Mouse (Mus musculus): ENCODE data around the gene Sh2b2. TPM values are rescaled to one million over a fixed set of nuclear protein-coding genes. Genes with fewer than 3 reads are reported as not detected.
"Not testable (repeated sequence)": the region's sequence is repeated elsewhere in the genome, so short reads cannot be mapped to it uniquely, and the experiment has no call there.

The Sh2b2 gene
- polyA plus RNA-seq, 1 experiment from 2014 or later, result 30.3 TPM

DNA sequence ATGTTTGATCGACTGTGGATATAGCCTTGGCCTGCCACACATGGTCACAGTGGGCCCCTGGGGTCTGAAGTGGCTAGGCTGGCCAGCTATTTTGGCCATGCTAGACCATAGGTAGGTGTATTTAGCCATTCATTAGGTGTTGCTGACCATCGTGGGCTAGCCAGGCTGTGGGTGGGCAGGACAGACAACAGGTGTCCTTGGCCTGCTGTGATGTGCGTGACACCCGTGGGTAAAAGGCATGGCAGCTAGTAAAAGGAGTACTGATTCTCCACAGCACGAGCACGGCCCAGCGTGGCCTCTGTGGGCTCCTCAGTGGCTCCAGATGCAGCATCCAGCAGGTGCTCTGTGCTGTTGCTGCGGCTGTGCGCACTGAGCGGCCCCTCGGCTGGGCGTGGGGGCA is 27.8 kb downstream of the Sh2b2 start:
- Histone ChIP-seq H3K9ac (replicated peaks; ENCODE audit: low read depth, low read length) (no peak overlapping the region), H3K27me3 (replicated peaks; ENCODE audit: control insufficient read depth, insufficient read depth, low read length) (no peaks in the 10 kb centered on the region), H3K4me3 (replicated peaks; ENCODE audit: low read length) (no peak overlapping the region), H3K9me3 (ENCODE audit: control insufficient read depth, low read length) (no peaks in the 10 kb centered on the region), H3K27ac (ENCODE audit: low read length) (no peak overlapping the region), H3K4me1 (replicated peaks; ENCODE audit: control insufficient read depth, insufficient read depth, low read length) (no peaks in the 10 kb centered on the region), H3K36me3 (ENCODE audit: control insufficient read depth, insufficient read depth) (peaks cover 22% of the 10 kb centered on the region), H3K4me2 (ENCODE audit: low read length) (no peak overlapping the region)
- WGBS, result 77% methylated on average over 12 of the region's 12 CpGs
- no peak for ATAC-seq

GRCm38 (mm10) chr5:136217932-136218381 is 28.4 kb downstream of the Sh2b2 start:
- H3K4me2 ChIP-seq (ENCODE audit: low read length), result no peak overlapping the region
- 76% methylated on average over 4 of the region's 4 CpGs for WGBS
- no peak for ATAC-seq
- no peaks in the 10 kb centered on the region for H3K27me3 ChIP-seq (replicated peaks; ENCODE audit: control insufficient read depth, insufficient read depth, low read length)
- H3K9ac ChIP-seq (replicated peaks; ENCODE audit: low read depth, low read length), result no peak overlapping the region
- H3K4me1 ChIP-seq (replicated peaks; ENCODE audit: control insufficient read depth, insufficient read depth, low read length), result no peaks in the 10 kb centered on the region
- H3K4me3 ChIP-seq (replicated peaks; ENCODE audit: low read length), result no peak overlapping the region
- no peaks in the 10 kb centered on the region for H3K9me3 ChIP-seq (ENCODE audit: control insufficient read depth, low read length)
- H3K27ac ChIP-seq (ENCODE audit: low read length), result no peak overlapping the region
- H3K36me3 ChIP-seq (ENCODE audit: control insufficient read depth, insufficient read depth), result peaks cover 17% of the 10 kb centered on the region

- 91% methylated on average over 18 of the region's 18 CpGs for WGBS
- no peak overlapping the region for H3K27ac ChIP-seq (ENCODE audit: low read length)
- ATAC-seq, result no peak
- no peak overlapping the region for H3K4me3 ChIP-seq (replicated peaks; ENCODE audit: low read length)
- peaks cover 16% of the 10 kb centered on the region for H3K36me3 ChIP-seq (ENCODE audit: control insufficient read depth, insufficient read depth)
- H3K4me1 ChIP-seq (replicated peaks; ENCODE audit: control insufficient read depth, insufficient read depth, low read length), result no peaks in the 10 kb centered on the region
- no peaks in the 10 kb centered on the region for H3K27me3 ChIP-seq (replicated peaks; ENCODE audit: control insufficient read depth, insufficient read depth, low read length)
- no peak overlapping the region for H3K4me2 ChIP-seq (ENCODE audit: low read length)
- H3K9ac ChIP-seq (replicated peaks; ENCODE audit: low read depth, low read length), result no peak overlapping the region
- H3K9me3 ChIP-seq (ENCODE audit: control insufficient read depth, low read length), result no peaks in the 10 kb centered on the region
These were observed 29.2 kb downstream of the Sh2b2 start for GRCm38 (mm10) chr5:136217004-136217665.

DNA sequence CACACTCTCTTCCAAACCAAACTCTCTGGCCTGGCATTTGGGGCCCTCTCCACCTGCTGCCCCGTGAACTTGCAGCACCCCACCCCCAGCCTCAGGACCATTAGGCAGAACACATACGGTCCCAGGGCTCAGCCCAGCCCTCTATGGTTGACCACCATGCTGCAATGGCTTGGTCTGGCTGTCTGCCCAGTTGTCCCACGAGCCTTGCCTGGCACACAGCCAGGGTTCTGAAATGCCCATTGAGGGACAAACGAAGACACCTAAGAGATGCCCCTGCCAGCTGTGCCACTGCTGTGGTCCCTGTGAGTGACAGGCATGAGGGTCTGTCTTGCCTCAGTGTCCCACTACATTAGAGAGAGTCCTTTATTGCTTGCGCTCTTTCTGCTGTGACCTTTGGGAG is 30.4 kb downstream of the Sh2b2 start:
- no peaks in the 10 kb centered on the region for H3K4me1 ChIP-seq (replicated peaks; ENCODE audit: control insufficient read depth, insufficient read depth, low read length)
- H3K27ac ChIP-seq (ENCODE audit: low read length), result no peak overlapping the region
- H3K36me3 ChIP-seq (ENCODE audit: control insufficient read depth, insufficient read depth), result peaks cover 9% of the 10 kb centered on the region
- ATAC-seq, result no peak
- no peak overlapping the region for H3K4me2 ChIP-seq (ENCODE audit: low read length)
- no peak overlapping the region for H3K4me3 ChIP-seq (replicated peaks; ENCODE audit: low read length)
- no peaks in the 10 kb centered on the region for H3K9me3 ChIP-seq (ENCODE audit: control insufficient read depth, low read length)
- H3K9ac ChIP-seq (replicated peaks; ENCODE audit: low read depth, low read length), result no peak overlapping the region
- 50% methylated on average over 5 of the region's 5 CpGs for WGBS
- H3K27me3 ChIP-seq (replicated peaks; ENCODE audit: control insufficient read depth, insufficient read depth, low read length), result no peaks in the 10 kb centered on the region

DNA sequence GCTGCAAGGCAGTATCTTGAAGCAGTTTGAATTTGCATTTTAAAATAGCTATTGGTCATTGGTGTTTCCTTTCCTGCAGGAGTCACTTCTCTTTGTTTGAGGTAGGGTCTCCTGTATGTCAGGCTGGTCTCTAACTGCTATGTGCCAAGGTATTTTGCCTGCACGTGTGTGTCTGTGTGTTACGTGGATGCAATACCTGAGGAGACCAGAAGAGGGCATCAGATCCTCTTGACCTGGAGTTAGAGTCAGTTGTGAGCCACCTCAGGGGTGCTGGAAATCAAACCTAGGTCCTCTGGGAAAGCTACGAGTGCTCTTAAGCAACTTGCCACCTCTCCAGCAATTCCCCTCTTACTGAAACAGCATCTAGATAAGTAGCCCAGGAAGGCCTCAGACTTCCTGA is 31.1 kb downstream of the Sh2b2 start:
- H3K4me2 ChIP-seq (ENCODE audit: low read length), result no peak overlapping the region
- no peak overlapping the region for H3K4me3 ChIP-seq (replicated peaks; ENCODE audit: low read length)
- H3K9me3 ChIP-seq (ENCODE audit: control insufficient read depth, low read length), result no peaks in the 10 kb centered on the region
- H3K27ac ChIP-seq (ENCODE audit: low read length), result no peak overlapping the region
- no peak for ATAC-seq
- no peaks in the 10 kb centered on the region for H3K27me3 ChIP-seq (replicated peaks; ENCODE audit: control insufficient read depth, insufficient read depth, low read length)
- no peaks in the 10 kb centered on the region for H3K4me1 ChIP-seq (replicated peaks; ENCODE audit: control insufficient read depth, insufficient read depth, low read length)
- peaks cover 9% of the 10 kb centered on the region for H3K36me3 ChIP-seq (ENCODE audit: control insufficient read depth, insufficient read depth)
- 94% methylated on average over 3 of the region's 3 CpGs for WGBS
- H3K9ac ChIP-seq (replicated peaks; ENCODE audit: low read depth, low read length), result no peak overlapping the region

DNA sequence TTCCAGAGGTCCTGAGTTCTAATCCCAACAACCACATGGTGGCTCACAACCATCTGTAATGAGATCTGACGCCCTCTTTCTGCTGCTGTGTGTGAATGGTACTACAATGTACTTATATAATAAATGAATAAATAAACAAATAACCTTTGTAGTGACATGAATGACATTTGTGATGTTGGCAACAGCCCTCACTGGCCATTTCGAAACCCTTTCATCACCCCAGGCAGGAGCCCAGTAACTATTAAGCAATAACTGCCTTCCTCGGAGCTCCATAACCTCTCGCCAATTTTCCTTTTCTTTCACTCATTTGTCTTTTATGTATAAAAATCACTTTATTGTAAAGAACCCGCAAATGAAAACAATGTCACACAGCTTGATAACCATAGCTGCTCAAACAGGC is 32.6 kb downstream of the Sh2b2 start:
- no peak overlapping the region for H3K4me2 ChIP-seq (ENCODE audit: low read length)
- H3K4me3 ChIP-seq (replicated peaks; ENCODE audit: low read length), result no peak overlapping the region
- ATAC-seq, result no peak
- 76% methylated on average over 5 of the region's 5 CpGs for WGBS
- H3K9me3 ChIP-seq (ENCODE audit: control insufficient read depth, low read length), result no peaks in the 10 kb centered on the region
- no peak overlapping the region for H3K27ac ChIP-seq (ENCODE audit: low read length)
- peaks cover 4% of the 10 kb centered on the region for H3K36me3 ChIP-seq (ENCODE audit: control insufficient read depth, insufficient read depth)
- H3K9ac ChIP-seq (replicated peaks; ENCODE audit: low read depth, low read length), result no peak overlapping the region
- H3K27me3 ChIP-seq (replicated peaks; ENCODE audit: control insufficient read depth, insufficient read depth, low read length), result no peaks in the 10 kb centered on the region
- H3K4me1 ChIP-seq (replicated peaks; ENCODE audit: control insufficient read depth, insufficient read depth, low read length), result no peaks in the 10 kb centered on the region

GRCm38 (mm10) chr5:136212716-136213115 is 33.6 kb downstream of the Sh2b2 start:
- Histone ChIP-seq H3K4me3 (replicated peaks; ENCODE audit: low read length) (no peak overlapping the region), H3K4me1 (replicated peaks; ENCODE audit: control insufficient read depth, insufficient read depth, low read length) (no peaks in the 10 kb centered on the region), H3K36me3 (ENCODE audit: control insufficient read depth, insufficient read depth) (no peaks in the 10 kb centered on the region), H3K27me3 (replicated peaks; ENCODE audit: control insufficient read depth, insufficient read depth, low read length) (no peaks in the 10 kb centered on the region), H3K9me3 (ENCODE audit: control insufficient read depth, low read length) (no peaks in the 10 kb centered on the region), H3K9ac (replicated peaks; ENCODE audit: low read depth, low read length) (no peak overlapping the region), H3K4me2 (ENCODE audit: low read length) (no peak overlapping the region), H3K27ac (ENCODE audit: low read length) (no peak overlapping the region)
- 93% methylated on average over 11 of the region's 11 CpGs for WGBS
- ATAC-seq, result no peak

DNA sequence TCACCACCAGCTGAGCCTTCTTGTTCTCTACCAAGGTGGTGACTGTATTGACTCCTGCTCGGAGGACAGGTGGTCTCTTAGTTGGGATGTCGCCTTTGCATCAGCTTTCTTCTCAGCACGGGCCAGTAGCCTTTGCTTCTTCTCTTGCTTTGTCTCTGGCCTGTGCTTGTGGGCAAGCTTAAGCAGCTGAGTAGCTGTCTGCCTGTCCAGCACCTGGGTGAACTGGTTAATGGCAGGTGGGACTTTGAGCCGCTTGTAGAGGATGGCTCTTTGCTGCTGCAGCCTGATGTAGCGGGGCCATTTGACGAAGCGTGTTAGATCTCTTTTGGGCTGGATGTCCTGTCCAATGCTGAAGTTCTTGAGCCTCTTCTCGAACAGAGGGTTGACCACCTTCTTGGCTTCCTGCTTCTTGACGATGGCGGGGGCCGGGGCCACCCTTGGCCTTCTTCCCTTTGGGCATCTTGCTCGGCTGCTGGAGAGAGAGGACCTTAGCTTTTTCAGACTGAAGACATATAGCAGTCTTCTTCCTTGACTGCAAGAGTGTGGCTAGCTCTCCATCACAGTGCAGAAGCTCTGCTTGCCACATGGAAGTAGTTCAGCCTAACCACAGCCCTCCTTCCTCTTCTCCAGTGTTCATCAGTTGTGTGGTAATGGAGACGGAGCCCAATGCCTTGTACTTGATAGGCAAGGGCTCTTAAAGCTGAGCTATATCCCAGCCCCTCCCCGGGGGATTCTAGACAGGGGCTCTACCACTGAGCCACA is 34.8 kb downstream of the Sh2b2 start:
- H3K36me3 ChIP-seq (ENCODE audit: control insufficient read depth, insufficient read depth); H3K9ac ChIP-seq (replicated peaks; ENCODE audit: low read depth, low read length); H3K4me1 ChIP-seq (replicated peaks; ENCODE audit: control insufficient read depth, insufficient read depth, low read length); H3K4me2 ChIP-seq (ENCODE audit: low read length); H3K27me3 ChIP-seq (replicated peaks; ENCODE audit: control insufficient read depth, insufficient read depth, low read length); H3K27ac ChIP-seq (ENCODE audit: low read length); H3K4me3 ChIP-seq (replicated peaks; ENCODE audit: low read length); ATAC-seq; H3K9me3 ChIP-seq (ENCODE audit: control insufficient read depth, low read length): not testable (repeated sequence)
- 90% methylated on average over 14 of the region's 14 CpGs for WGBS

GRCm38 (mm10) chr5:136210549-136210948 is 35.8 kb downstream of the Sh2b2 start:
- H3K36me3 ChIP-seq (ENCODE audit: control insufficient read depth, insufficient read depth), result no peaks in the 10 kb centered on the region
- no peaks in the 10 kb centered on the region for H3K9me3 ChIP-seq (ENCODE audit: control insufficient read depth, low read length)
- WGBS, result 78% methylated on average over 5 of the region's 5 CpGs
- H3K27me3 ChIP-seq (replicated peaks; ENCODE audit: control insufficient read depth, insufficient read depth, low read length), result no peaks in the 10 kb centered on the region
- no peak overlapping the region for H3K27ac ChIP-seq (ENCODE audit: low read length)
- no peak overlapping the region for H3K9ac ChIP-seq (replicated peaks; ENCODE audit: low read depth, low read length)
- H3K4me3 ChIP-seq (replicated peaks; ENCODE audit: low read length), result no peak overlapping the region
- ATAC-seq, result no peak
- H3K4me1 ChIP-seq (replicated peaks; ENCODE audit: control insufficient read depth, insufficient read depth, low read length), result no peaks in the 10 kb centered on the region
- no peak overlapping the region for H3K4me2 ChIP-seq (ENCODE audit: low read length)

Data from forebrain, embryonic 16.5 days (tissue).